Mouse (Mus musculus) liver, adult 2 months (tissue): ENCODE data around the gene Gm20388. TPM values are rescaled to one million over a fixed set of nuclear protein-coding genes. Genes with fewer than 3 reads are reported as not detected.

ENCODE experiments used
- DNase-seq: peaks from one replicate; pipeline ENCODE4 v3.0.0-alpha.2; 2011; ENCODE audit warnings: low read depth, low spot score; ENCODE audit errors: extremely low read depth
- H3K27ac ChIP-seq: fragments of 200-500 bp; replicated peaks from 2 replicates; pipeline ENCODE4 v1.5.1; 2012; ENCODE audit warnings: low read depth, mild to moderate bottlenecking, control low read depth, inconsistent platforms, low read length; ENCODE audit not compliant: insufficient read depth
- H3K27me3 ChIP-seq: fragments of 200-500 bp; 2 replicates; pipeline ENCODE4 v1.6.1; 2012; ENCODE audit warnings: mild to moderate bottlenecking, moderate library complexity, low read length, inconsistent platforms; ENCODE audit not compliant: control insufficient read depth, insufficient read depth
- H3K36me3 ChIP-seq: fragments of 200-500 bp; 2 replicates; pipeline ENCODE4 v1.6.1; 2012; ENCODE audit warnings: low read length, inconsistent platforms; ENCODE audit not compliant: control insufficient read depth, insufficient read depth
- H3K4me1 ChIP-seq: fragments of 200-500 bp; 2 replicates; pipeline ENCODE4 v1.6.1; 2011; ENCODE audit warnings: low read length; ENCODE audit not compliant: control insufficient read depth, insufficient read depth
- H3K4me3 ChIP-seq: fragments of 200-500 bp; 2 replicates; pipeline ENCODE4 v1.5.1; 2011; ENCODE audit warnings: low read depth, mild to moderate bottlenecking, control low read depth, low read length, moderate library complexity; ENCODE audit not compliant: insufficient read depth
- H3K79me2 ChIP-seq: fragments of 200-500 bp; 2 replicates; pipeline ENCODE4 v1.6.1; 2012; ENCODE audit warnings: inconsistent platforms, mild to moderate bottlenecking, low read length, moderate library complexity; ENCODE audit not compliant: control insufficient read depth, insufficient read depth
- H3K9ac ChIP-seq: fragments of 200-500 bp; 2 replicates; pipeline ENCODE4 v1.6.1; 2012; ENCODE audit warnings: low read depth, mild to moderate bottlenecking, control low read depth, inconsistent platforms, low read length
- CTCF ChIP-seq: fragments of 200-500 bp; IDR thresholded peaks from 2 replicates; pipeline ENCODE4 v1.5.1; 2011; ENCODE audit warnings: low read depth, low read length, control low read depth
- POLR2A ChIP-seq: fragments of 200-500 bp; IDR thresholded peaks from 2 replicates; pipeline ENCODE4 v1.6.1; 2011; ENCODE audit warnings: low read length, control low read depth; ENCODE audit not compliant: insufficient read depth; ENCODE audit errors: extremely low read depth
- WGBS: fragments of 180-500 bp; shearing (Covaris S2); methylation state at CpG from one replicate; pipeline ENCODE4 v1.1.7; 2018; 5-methylcytosine and 5-hydroxymethylcytosine counted together
- polyA plus RNA-seq: library from polyadenylated mRNA; depleted of rRNA; stranded (reverse); fragments of >200 nt; gene quantifications from 2 replicates; pipeline ENCODE4 v1.2.3, GENCODE M21; 2012
- total RNA-seq: library from RNA; depleted of rRNA; stranded (reverse); fragments of >200 nt; gene quantifications from 2 replicates; pipeline ENCODE4 v1.2.3, GENCODE M21; 2014

Gene Gm20388
- total and polyA plus RNA-seq, 2 experiments: 6.4 to 19.9 TPM

DNA sequence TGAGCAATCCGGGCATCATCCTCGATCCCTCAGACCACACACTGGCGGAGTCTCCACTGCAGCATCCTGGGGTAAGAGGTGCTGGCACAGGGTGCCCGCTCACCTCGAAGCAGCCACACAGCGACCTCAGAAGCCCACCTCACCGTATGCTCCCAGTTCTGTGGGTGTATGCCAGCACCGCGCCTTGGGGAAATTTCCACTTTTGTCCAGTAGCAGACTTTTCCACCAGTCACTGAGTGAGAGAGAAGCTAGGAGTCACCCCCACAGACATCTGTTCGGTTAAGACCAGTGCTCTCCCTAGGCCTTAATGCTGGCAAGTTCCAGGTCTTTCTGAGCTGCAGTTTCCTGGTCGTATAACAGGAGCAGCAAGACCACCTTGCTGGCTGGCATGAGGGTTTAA, 1458.7 kb downstream of the Gm20388 start:
- Histone ChIP-seq H3K36me3 (no peaks in the 10 kb centered on the region), H3K27me3 (no peaks in the 10 kb centered on the region), H3K4me1 (no peaks in the 10 kb centered on the region), H3K4me3 (no peak overlapping the region), H3K9ac (no peak overlapping the region), H3K79me2 (no peaks in the 10 kb centered on the region), H3K27ac (no peak overlapping the region)
- TF ChIP-seq POLR2A (no peak), CTCF (no peak)
- DNase-seq: no peak
- 91% methylated on average over 11 of the region's 11 CpGs for WGBS

DNA sequence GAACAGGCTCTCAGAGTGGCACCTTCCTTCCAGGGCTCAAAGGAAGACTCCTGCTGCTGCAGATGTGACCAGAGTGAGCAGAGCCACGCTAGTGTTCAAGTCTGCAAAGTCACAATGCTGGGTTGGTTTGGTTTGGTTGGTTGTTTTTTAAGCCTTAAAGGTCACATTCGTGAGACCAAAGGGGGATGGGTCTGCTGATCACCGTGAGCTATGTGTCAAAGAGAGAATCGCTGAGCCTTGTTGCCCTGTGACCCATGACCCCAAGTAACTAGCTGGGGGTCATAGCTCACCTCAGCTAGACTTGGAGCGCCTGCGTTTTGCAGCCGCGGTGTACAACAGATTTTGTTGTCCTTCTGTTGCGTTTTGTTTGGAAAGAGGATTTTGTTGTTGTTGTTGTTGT, 1460.6 kb downstream of the Gm20388 start:
- Histone ChIP-seq H3K36me3 (no peaks in the 10 kb centered on the region), H3K4me1 (no peaks in the 10 kb centered on the region), H3K27me3 (no peaks in the 10 kb centered on the region), H3K9ac (no peak overlapping the region), H3K27ac (no peak overlapping the region), H3K79me2 (no peaks in the 10 kb centered on the region), H3K4me3 (no peak overlapping the region)
- DNase-seq: no peak
- 58% methylated on average over 9 of the region's 9 CpGs for WGBS
- TF ChIP-seq POLR2A (no peak), CTCF (no peak)

DNA sequence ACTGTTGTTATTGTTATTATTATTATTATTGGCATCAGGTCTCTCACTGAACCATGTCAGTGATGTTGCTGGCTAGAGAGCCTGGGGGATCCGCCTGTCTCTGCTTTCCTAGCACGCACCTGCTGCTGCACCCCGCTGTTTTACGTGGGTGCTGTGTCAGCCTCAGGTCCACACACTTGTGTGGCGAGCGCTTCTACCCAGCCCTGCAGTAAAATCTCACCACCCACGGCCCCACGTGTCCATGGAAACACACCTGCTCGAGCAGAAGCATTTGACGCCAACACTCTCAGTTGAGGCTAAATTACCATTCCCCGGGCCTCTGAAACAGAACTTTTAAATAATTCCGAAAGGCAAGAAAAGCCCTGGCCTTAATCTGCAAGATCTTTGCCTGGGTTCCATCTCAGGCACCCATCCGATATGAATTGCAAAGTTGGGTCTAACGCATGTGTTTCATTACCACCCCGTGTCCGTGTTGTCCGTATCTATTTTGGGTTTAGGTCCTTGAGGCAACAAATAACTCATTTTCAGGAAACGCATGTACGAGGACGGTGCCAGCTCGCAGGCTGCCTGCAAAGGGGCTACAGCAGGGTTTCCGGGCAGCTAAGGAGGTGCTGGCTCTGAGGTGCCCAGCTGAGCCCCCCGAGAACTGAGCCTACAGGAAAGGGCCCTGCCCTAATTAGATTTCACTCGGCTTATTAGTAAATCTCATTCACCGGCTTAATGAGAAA, 1461.4 kb downstream of the Gm20388 start:
- TF ChIP-seq POLR2A (no peak), CTCF (no peak)
- no peak for DNase-seq

DNA sequence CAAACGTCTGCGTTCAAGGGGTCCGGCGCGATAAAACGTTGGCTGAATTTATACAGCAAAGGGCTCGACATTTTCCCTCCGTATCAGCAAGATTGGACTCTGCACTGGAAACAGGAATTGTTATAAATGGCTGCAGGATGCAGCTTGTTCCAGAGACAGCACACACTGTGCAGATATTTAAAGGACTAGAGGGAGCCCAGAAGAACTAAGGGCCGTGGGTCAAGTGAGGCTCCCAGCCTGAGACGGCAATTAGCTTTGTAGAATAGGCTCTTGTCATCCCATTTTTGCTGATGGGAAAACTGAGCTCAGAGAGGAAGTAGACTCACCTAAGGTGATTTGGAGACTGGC, 1462.0 kb downstream of the Gm20388 start:
- H3K36me3 ChIP-seq: no peaks in the 10 kb centered on the region
- H3K79me2 ChIP-seq: no peaks in the 10 kb centered on the region
- DNase-seq: peak; percentile 16
- WGBS: 72% methylated on average over 10 of the region's 10 CpGs
- H3K4me1 ChIP-seq: no peaks in the 10 kb centered on the region
- H3K4me3 ChIP-seq: no peak overlapping the region
- no peaks in the 10 kb centered on the region for H3K27me3 ChIP-seq
- H3K27ac ChIP-seq: 0 out of 2 replicates have a peak overlapping the region, but pooled peaks have one; percentile 20
- H3K9ac ChIP-seq: no peak overlapping the region
- TF ChIP-seq CTCF (no peak), POLR2A (no peak)

More for the DNA sequence above, 1461.4 kb downstream of the Gm20388 start:
- 83% methylated on average over 25 of the region's 25 CpGs for WGBS
- Histone ChIP-seq H3K4me1 (no peaks in the 10 kb centered on the region), H3K9ac (no peak overlapping the region), H3K79me2 (no peaks in the 10 kb centered on the region), H3K36me3 (no peaks in the 10 kb centered on the region), H3K27ac (0 out of 2 replicates have a peak overlapping the region, but pooled peaks have one; percentile 20), H3K4me3 (no peak overlapping the region), H3K27me3 (no peaks in the 10 kb centered on the region)

DNA sequence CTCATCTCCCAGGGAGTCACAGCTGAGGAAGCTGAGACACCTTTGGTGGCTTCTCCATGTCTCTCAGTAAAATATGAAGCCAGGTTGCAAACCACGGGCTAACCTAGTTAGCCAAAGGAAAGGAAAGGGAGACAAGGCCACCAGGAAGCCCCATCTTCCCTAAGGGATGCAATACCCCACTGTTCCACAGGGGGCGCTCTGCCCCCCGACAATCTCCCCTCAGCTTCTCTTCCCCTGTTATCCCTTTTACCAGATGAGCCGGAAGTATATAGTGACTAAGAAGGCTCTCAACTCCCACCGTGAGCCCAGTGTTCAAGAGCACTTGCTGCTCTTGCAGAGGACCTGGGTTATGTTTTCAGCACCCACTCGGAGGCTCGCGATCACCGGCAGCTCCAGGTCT, 1463.6 kb downstream of the Gm20388 start:
- H3K4me1 ChIP-seq: no peaks in the 10 kb centered on the region
- TF ChIP-seq CTCF (peak; percentile 49), POLR2A (no peak)
- no peaks in the 10 kb centered on the region for H3K36me3 ChIP-seq
- WGBS: 50% methylated on average over 9 of the region's 9 CpGs
- H3K79me2 ChIP-seq: no peaks in the 10 kb centered on the region
- H3K27ac ChIP-seq: no peak overlapping the region
- H3K9ac ChIP-seq: no peak overlapping the region
- H3K27me3 ChIP-seq: no peaks in the 10 kb centered on the region
- DNase-seq: no peak
- no peak overlapping the region for H3K4me3 ChIP-seq

DNA sequence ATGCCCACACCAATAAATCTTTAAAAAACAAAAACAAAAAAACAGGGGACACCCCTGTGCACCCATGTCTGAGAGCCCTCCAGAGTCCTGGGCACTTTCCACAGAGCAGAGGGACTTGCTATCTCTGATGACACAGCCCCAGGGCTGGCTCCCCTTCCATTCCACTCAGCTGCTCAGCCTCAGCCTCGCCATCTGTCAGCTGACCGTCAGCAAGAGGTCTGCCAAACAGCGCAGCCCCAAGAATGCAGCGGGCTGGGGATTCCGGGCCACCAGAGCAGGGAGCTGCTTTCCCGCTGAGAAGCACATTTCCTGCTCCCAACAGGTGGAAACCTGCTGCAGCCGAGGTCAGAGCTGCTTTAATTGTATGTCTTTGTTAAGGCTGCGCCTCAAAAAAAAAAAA, 1464.1 kb downstream of the Gm20388 start:
- no peaks in the 10 kb centered on the region for H3K4me1 ChIP-seq
- no peaks in the 10 kb centered on the region for H3K79me2 ChIP-seq
- no peak overlapping the region for H3K9ac ChIP-seq
- no peak for TF ChIP-seq POLR2A
- no peak for TF ChIP-seq CTCF
- peak; percentile 18 for DNase-seq
- H3K27ac ChIP-seq: no peak overlapping the region
- H3K27me3 ChIP-seq: no peaks in the 10 kb centered on the region
- 59% methylated on average over 8 of the region's 8 CpGs for WGBS
- no peak overlapping the region for H3K4me3 ChIP-seq
- H3K36me3 ChIP-seq: no peaks in the 10 kb centered on the region
